Mouse (Mus musculus): Measurements from ENCODE around the gene Lsm7. TPM values are rescaled to one million over a fixed set of nuclear protein-coding genes. Genes with fewer than 3 reads are reported as not detected.

Lsm7 gene
- 200 and 230 TPM in 2 replicates for polyA plus RNA-seq (2014; fragmentation: Nextera tagmentation; extraction: Ambion mirVana)

- Histone ChIP-seq H3K4me3 (ENCODE audit: control insufficient read depth in 1 of 2, insufficient read depth in 1 of 2, low read depth in 1 of 2, low read length in 2 of 2) (peak within 1 kb of the TSS; percentile 92 to 99), H3K27ac (replicated peaks in 1 of 2; ENCODE audit: control insufficient read depth in 1 of 2, insufficient read depth in 1 of 2, low read depth in 2 of 2, low read length in 2 of 2) (peak within 1 kb of the TSS in 1 of 2 experiments; percentile 68; a peak in 3 of 4 replicates), H3K4me1 (ENCODE audit: control insufficient read depth in 2 of 2, insufficient read depth in 2 of 2, low read length in 2 of 2) (peaks cover 10 to 23% of the 10 kb centered on the region in 2 experiments), H3K36me3 (ENCODE audit: control insufficient read depth, insufficient read depth, low read length) (peaks cover 30% of the 10 kb centered on the region), H3K4me2 (ENCODE audit: low read length) (peak within 1 kb of the TSS; percentile 100), H3K27me3 (ENCODE audit: control insufficient read depth, insufficient read depth, low read length) (no peaks in the 10 kb centered on the region), H3K9me3 (ENCODE audit: control insufficient read depth, low read length) (no peaks in the 10 kb centered on the region), H3K9ac (ENCODE audit: low read length) (peak within 1 kb of the TSS; percentile 91)
- ATAC-seq (ENCODE audit: insufficient number of reproducible peaks, insufficient read depth, low FRiP score, low read depth): peak; percentile 76
- WGBS: under 1% methylated on average over 79 of the region's 81 CpGs
Observed at GRCm38 (mm10) chr10:80854913-80855748, at the start of gene Lsm7, which contains the start of gene Sppl2b. Gene Lsm7 (minus strand): TSS chr10:80855209. Gene Sppl2b (plus strand): TSS chr10:80855275.

GRCm38 (mm10) chr10:80904709-80905108, 49.7 kb upstream of the Lsm7 start:
- Histone ChIP-seq H3K36me3 (ENCODE audit: control insufficient read depth, insufficient read depth, low read length) (peaks cover 80% of the 10 kb centered on the region), H3K9ac (ENCODE audit: low read length) (no peak overlapping the region; the same call in 1 of the 2 replicates), H3K4me3 (ENCODE audit: control insufficient read depth in 1 of 2, insufficient read depth in 1 of 2, low read depth in 1 of 2, low read length in 2 of 2) (no peak overlapping the region), H3K4me2 (ENCODE audit: low read length) (no peak overlapping the region), H3K27me3 (ENCODE audit: control insufficient read depth, insufficient read depth, low read length) (no peaks in the 10 kb centered on the region), H3K9me3 (ENCODE audit: control insufficient read depth, low read length) (no peaks in the 10 kb centered on the region), H3K4me1 (ENCODE audit: control insufficient read depth in 2 of 2, insufficient read depth in 2 of 2, low read length in 2 of 2) (peaks cover 3 to 10% of the 10 kb centered on the region in 2 experiments), H3K27ac (replicated peaks in 1 of 2; ENCODE audit: control insufficient read depth in 1 of 2, insufficient read depth in 1 of 2, low read depth in 2 of 2, low read length in 2 of 2) (no peak overlapping the region)
- 88% methylated on average over 11 of the region's 11 CpGs for WGBS
- ATAC-seq (ENCODE audit: insufficient number of reproducible peaks, insufficient read depth, low FRiP score, low read depth): no peak

DNA sequence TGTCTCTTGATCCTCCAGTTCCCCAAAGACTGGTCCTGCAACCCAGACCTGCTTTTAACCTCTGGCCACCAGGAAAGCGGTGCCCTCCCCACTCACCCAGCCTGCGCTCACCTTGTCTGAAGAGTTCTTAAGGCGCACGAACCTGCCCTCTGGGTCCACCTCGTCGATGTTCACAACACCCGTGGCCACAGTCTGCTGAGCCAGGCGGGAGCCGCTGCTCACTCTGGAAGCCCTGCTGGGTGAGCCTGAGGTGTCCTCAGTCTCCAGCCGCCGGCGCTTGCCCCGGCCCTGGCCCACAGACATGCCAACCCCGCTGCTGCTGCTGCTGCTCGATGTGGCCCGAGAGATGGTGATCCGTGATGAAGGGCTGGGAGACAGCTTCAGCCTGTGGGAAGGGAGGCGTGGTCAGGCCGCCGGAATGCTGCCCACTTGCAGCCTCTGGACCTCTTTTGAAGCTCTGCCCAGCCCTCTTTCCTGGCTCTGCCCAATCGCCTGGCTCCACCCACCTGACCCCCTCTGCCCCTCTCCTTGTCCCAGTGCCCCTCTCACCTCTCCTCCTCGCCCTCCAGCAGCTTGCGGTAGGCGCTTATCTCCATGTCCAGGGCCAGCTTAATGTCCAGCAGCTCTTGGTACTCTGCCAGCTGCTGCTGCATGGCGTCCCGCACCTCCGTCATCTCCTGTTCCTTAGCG, 49.1 kb upstream of the Lsm7 start:
- no peak for ATAC-seq (ENCODE audit: insufficient number of reproducible peaks, insufficient read depth, low FRiP score, low read depth)
- H3K4me1 ChIP-seq (ENCODE audit: control insufficient read depth in 2 of 2, insufficient read depth in 2 of 2, low read length in 2 of 2): peaks cover 6 to 16% of the 10 kb centered on the region in 2 experiments
- no peak overlapping the region for H3K9ac ChIP-seq (ENCODE audit: low read length)
- H3K27ac ChIP-seq (replicated peaks in 1 of 2; ENCODE audit: control insufficient read depth in 1 of 2, insufficient read depth in 1 of 2, low read depth in 2 of 2, low read length in 2 of 2): 0 out of 4 replicates have a peak overlapping the region, but pooled peaks of 1 of the 2 experiments have one; percentile 19
- H3K9me3 ChIP-seq (ENCODE audit: control insufficient read depth, low read length): no peaks in the 10 kb centered on the region
- no peak overlapping the region for H3K4me2 ChIP-seq (ENCODE audit: low read length)
- H3K4me3 ChIP-seq (ENCODE audit: control insufficient read depth in 1 of 2, insufficient read depth in 1 of 2, low read depth in 1 of 2, low read length in 2 of 2): no peak overlapping the region
- WGBS: 70% methylated on average over 28 of the region's 28 CpGs
- H3K36me3 ChIP-seq (ENCODE audit: control insufficient read depth, insufficient read depth, low read length): peaks cover 80% of the 10 kb centered on the region
- no peaks in the 10 kb centered on the region for H3K27me3 ChIP-seq (ENCODE audit: control insufficient read depth, insufficient read depth, low read length)

GRCm38 (mm10) chr10:80903282-80903681, 48.3 kb upstream of the Lsm7 start:
- H3K27ac ChIP-seq (replicated peaks in 1 of 2; ENCODE audit: control insufficient read depth in 1 of 2, insufficient read depth in 1 of 2, low read depth in 2 of 2, low read length in 2 of 2): no peak overlapping the region
- peaks cover 6 to 20% of the 10 kb centered on the region in 2 experiments for H3K4me1 ChIP-seq (ENCODE audit: control insufficient read depth in 2 of 2, insufficient read depth in 2 of 2, low read length in 2 of 2)
- no peak overlapping the region for H3K9ac ChIP-seq (ENCODE audit: low read length)
- WGBS: 89% methylated on average over 10 of the region's 10 CpGs
- no peaks in the 10 kb centered on the region for H3K27me3 ChIP-seq (ENCODE audit: control insufficient read depth, insufficient read depth, low read length)
- H3K9me3 ChIP-seq (ENCODE audit: control insufficient read depth, low read length): no peaks in the 10 kb centered on the region
- no peak for ATAC-seq (ENCODE audit: insufficient number of reproducible peaks, insufficient read depth, low FRiP score, low read depth)
- H3K36me3 ChIP-seq (ENCODE audit: control insufficient read depth, insufficient read depth, low read length): peaks cover 80% of the 10 kb centered on the region
- no peak overlapping the region for H3K4me2 ChIP-seq (ENCODE audit: low read length)
- no peak overlapping the region for H3K4me3 ChIP-seq (ENCODE audit: control insufficient read depth in 1 of 2, insufficient read depth in 1 of 2, low read depth in 1 of 2, low read length in 2 of 2)

- peaks cover 73% of the 10 kb centered on the region for H3K36me3 ChIP-seq (ENCODE audit: control insufficient read depth, insufficient read depth, low read length)
- H3K4me2 ChIP-seq (ENCODE audit: low read length): no peak overlapping the region
- no peak overlapping the region for H3K9ac ChIP-seq (ENCODE audit: low read length)
- no peak overlapping the region for H3K27ac ChIP-seq (replicated peaks in 1 of 2; ENCODE audit: control insufficient read depth in 1 of 2, insufficient read depth in 1 of 2, low read depth in 2 of 2, low read length in 2 of 2)
- peaks cover 6 to 25% of the 10 kb centered on the region in 2 experiments for H3K4me1 ChIP-seq (ENCODE audit: control insufficient read depth in 2 of 2, insufficient read depth in 2 of 2, low read length in 2 of 2)
- ATAC-seq (ENCODE audit: insufficient number of reproducible peaks, insufficient read depth, low FRiP score, low read depth): no peak
- no peaks in the 10 kb centered on the region for H3K27me3 ChIP-seq (ENCODE audit: control insufficient read depth, insufficient read depth, low read length)
- no peak overlapping the region for H3K4me3 ChIP-seq (ENCODE audit: control insufficient read depth in 1 of 2, insufficient read depth in 1 of 2, low read depth in 1 of 2, low read length in 2 of 2)
- no peaks in the 10 kb centered on the region for H3K9me3 ChIP-seq (ENCODE audit: control insufficient read depth, low read length)
- 91% methylated on average over 9 of the region's 9 CpGs for WGBS
Observed at GRCm38 (mm10) chr10:80902273-80902940, 47.4 kb upstream of the Lsm7 start.

DNA sequence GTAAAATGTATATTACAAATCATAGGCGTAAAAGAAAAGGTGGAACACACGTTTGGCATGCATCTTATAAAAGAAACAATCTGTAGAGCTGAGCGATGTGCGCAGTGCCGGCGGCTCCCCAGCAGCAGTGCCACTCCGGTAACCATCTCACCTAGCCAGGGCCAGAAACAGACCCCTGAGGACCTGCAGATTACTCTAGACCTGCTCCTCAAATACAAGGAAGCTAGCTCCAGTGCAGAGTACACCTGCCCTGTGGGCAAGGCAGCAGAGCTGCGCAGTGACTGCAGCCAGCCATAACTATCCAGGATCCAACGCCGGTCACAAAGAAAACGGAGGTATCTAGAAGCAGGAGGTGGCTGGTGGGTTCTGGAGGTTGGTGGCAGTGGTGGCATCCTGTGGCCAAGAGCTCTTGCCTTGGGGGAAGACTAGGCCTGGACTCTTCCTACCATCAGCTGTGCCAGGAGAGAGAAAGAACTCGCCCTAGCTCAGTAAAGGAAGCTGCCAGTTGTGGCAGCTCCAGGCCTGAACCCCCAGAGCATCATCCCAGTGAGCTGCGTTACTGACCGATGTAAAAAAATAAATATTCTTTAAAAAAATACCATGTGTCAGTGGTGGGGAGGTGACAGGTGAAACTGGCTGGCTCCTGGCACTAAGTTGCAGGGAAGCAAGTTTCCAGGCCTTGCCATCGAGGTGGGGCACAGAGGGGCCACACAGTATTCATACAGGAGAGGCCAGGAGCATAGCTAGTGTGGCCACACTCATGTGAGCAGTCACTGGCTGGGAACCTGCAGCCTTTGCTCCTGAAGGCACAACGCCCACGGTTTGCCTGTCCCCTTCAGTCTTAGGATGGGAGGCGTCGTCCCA, 46.6 kb upstream of the Lsm7 start:
- no peak for ATAC-seq (ENCODE audit: insufficient number of reproducible peaks, insufficient read depth, low FRiP score, low read depth)
- Histone ChIP-seq H3K4me2 (ENCODE audit: low read length) (peak overlapping the region; percentile 41), H3K4me3 (ENCODE audit: control insufficient read depth in 1 of 2, insufficient read depth in 1 of 2, low read depth in 1 of 2, low read length in 2 of 2) (0 out of 4 replicates have a peak overlapping the region, but pooled peaks of 1 of the 2 experiments have one; percentile 3), H3K36me3 (ENCODE audit: control insufficient read depth, insufficient read depth, low read length) (peaks cover 69% of the 10 kb centered on the region), H3K4me1 (ENCODE audit: control insufficient read depth in 2 of 2, insufficient read depth in 2 of 2, low read length in 2 of 2) (peaks cover 6 to 25% of the 10 kb centered on the region in 2 experiments), H3K27me3 (ENCODE audit: control insufficient read depth, insufficient read depth, low read length) (no peaks in the 10 kb centered on the region), H3K9me3 (ENCODE audit: control insufficient read depth, low read length) (no peaks in the 10 kb centered on the region), H3K9ac (ENCODE audit: low read length) (peak overlapping the region; percentile 47), H3K27ac (replicated peaks in 1 of 2; ENCODE audit: control insufficient read depth in 1 of 2, insufficient read depth in 1 of 2, low read depth in 2 of 2, low read length in 2 of 2) (peak overlapping the region in 1 of 2 experiments; percentile 49; a peak in 2 of 4 replicates)
- WGBS: 89% methylated on average over 19 of the region's 19 CpGs

All from heart, embryonic 14.5 days (tissue).